Mouse (Mus musculus): ENCODE data around the gene Prn.

Gene Prn

DNA sequence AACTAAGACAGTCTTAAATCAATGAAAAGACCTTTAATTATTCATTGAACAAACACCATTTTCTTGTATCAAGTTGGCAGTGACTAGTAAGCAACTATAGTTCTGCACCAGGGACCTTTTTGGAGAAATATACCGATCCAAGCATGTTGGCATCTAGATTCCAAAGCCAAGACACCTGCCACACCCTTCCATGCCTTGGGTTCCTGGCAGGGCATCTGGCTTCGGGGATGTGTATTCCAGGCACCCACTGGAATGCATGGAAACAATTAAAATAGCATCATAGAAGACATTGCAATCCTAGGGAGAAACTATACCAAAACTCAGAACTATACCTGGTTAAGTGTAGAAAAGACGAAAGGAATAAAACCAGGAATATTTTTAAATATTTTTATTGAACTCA is 3.5 kb upstream of the Prn start:
- in situ Hi-C loops (cut with MboI, MseI): loop anchor here (10.0 kb wide), 1 partner anchor 669 kb away; no protein-coding TSS in a partner anchor

DNA sequence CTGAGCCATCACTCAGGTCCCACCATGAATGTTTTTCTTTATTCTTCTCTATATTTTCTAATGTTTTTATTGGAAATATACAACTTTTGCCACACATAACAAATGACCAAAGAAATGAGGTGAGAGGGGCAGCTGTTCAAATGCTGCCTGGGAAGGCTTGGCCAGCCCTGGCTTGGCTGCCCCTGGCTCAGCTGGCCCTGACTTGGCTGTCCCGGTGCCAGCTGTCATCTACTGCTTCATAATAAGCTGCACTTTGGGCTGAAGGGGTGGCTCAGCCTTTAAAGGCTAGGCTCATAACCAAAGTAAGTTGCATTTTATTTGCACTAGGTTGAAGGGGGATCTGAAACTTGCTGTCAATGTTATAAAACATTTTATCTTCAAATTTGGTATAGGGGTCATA is 2.9 kb upstream of the Prn start:
- in situ Hi-C loops (cut with MboI, MseI): loop anchor here (10.0 kb wide), 1 partner anchor 668 kb away; no protein-coding TSS in a partner anchor

DNA sequence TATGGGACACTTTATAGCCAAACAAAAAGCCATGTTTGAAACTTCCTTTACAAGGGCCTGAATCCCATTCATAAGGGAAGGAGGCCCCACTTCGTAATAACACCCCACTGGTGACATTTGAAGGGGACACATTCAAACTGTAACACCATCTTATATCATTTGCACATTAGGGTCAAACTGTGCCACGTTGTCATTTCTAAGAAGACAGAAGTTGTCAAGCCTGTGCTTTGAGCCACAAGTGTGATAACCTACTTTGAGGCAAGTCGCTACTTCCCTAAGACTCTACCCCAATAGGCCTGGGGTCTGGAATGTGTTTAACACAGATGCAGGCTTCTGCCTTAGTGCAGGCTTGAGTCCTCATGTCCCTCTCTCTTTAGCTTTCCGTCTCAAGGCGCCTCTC is 2.4 kb upstream of the Prn start:
- in situ Hi-C loops (cut with MboI, MseI): loop anchor here (10.0 kb wide), 1 partner anchor 667 kb away; no protein-coding TSS in a partner anchor

DNA sequence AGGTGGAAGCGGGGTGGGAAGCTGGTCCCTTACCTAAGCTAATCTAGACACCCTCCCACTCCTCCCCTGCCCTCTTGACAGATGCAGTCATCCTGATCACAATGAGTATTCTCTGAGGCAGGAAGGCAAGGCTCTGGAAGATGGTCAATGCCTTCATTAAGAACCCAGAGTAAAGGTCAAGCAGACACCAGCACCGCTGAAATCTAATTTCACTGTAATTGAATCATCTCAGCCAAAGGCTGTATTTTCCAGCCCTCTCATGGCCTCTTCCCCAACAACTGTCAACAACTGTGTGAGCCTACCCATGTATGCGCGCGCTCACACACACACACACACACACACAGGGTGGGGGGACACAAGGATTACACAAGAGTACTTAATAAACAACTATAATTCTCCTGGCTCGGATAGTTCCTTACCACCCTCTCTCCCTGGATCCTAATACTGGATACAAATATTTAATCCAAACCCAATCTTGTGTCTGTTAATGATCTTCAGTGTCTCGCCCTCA is 1.4 kb upstream of the Prn start:
- in situ Hi-C loops (cut with MboI, MseI): loop anchor here (10.0 kb wide), 1 partner anchor 666 kb away; no protein-coding TSS in a partner anchor

DNA sequence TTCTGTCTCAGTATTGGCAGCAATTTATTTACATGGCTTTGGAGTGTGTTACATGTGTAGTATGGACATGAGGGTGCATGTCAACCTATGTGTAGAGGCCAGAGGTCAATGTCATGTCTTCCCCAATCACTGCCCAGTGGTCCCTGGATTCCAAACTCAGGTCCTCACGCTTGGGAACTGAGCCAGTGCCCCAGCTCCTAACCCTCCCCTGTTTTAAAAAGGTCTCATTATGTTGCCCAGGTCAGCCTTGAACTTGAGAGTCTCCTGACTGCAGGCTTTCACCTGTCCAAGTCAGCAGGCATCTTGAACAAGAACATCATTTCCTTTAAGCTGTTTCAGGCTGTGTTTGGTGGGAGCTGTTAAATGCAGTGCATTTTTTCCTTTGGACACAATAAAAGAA is 851 bp upstream of the Prn start:
- in situ Hi-C loops (cut with MboI, MseI): loop anchor here (10.0 kb wide), 1 partner anchor 666 kb away; no protein-coding TSS in a partner anchor

DNA sequence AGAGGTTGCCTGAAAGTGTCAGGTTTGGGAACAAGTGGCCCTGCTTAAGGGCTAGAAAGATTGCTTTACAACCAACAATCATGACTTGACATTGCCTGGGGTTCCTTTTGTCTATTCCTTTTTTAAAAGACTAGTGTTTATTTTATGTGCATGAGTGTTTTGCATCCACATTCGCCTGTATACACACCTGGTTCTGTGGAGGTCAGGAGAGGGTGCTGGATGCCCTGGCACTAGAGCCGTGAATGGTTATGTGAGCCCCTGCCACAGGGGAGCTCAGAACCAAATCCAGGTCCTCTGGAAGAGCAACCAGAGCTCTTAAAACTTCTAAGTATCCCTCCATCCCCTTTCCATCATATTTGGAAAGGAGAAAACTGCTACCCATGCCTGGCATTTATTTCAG is 1.1 kb downstream of the Prn start:
- in situ Hi-C loops (cut with MboI, MseI): no loop called here

DNA sequence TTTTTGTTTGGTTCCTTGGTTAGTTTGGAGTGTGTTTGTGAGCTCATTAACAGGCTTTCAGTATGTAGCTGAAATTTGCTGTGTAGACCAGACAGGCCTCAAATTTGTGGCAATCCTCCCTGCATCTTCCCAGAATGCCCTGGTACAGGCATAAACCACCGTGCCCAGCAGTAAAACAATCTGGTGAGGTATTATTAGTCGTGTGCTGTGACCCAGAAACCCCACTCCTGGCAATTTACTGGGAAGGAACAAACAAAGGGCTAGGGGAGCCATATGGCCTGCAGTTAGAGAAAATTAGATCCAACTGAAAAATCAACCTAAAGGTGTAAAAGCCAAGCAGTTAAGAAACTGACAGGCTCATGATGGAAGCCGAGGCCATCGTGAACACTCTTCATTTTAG is 1.6 kb downstream of the Prn start:
- in situ Hi-C loops (cut with MboI, MseI): no loop called here

DNA sequence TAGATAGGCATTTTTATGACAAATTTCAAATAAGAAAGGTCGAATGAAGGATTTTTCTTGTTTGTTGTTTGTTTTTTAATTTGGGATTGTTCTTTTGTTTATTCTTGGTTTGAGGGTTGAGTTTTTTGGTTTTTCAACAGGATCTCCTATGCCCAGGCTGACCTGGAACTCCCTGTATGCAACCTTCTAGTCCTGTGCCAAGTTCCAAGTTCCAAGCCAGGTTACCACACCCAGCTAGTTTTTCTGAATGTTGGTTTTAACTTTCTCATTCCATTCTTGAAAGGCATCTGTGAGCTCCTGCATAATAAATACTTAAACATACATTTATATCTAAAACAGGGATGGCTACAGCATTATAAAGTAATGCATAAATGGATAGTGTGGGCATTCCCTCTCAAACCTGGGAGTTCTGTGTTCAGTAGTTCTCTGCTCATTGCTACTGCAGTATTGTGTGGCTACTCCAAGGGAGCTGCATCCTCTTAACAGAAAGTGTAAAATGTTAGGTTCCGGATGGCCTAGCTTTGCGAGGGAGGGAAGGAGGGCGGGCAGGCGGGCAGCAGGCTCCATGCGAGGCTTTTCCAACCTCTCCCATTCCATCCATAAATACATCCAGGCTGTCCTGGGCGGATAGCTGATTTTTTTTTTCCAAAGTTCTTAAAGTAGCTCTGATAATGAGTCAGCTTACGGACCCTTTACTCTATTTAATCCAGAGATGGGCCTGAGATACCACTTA is 2.9 kb downstream of the Prn start:
- in situ Hi-C loops (cut with MboI, MseI): no loop called here

DNA sequence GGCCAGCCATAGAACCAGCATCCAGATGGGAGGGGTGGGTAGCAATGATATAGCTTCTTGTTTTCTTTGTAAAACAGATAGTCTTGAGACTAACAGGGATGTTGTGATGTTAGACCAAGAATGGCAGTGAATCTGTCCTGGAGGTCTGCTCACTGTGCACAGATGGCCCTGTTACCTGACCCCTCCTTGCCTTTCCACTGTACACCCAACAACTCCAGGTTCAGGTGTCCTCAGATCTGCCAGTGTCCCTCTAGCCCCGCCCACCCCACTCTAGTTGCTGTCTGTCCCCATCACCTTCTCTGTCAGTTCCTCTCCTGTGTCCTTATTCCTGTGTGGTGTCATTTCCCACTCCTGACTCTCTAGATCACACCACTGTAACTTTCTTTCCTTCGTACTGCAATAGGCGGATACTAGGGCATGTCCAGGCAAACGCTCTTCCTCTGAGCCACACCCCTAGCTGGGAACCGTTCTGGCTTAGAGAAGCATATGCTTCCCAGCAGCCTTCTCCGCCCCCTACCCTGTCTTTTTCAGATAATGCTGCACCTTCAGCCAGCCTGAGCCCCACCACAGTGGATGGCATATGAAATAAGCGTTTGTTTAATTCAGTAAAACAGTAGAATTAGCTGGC is 22.6 kb downstream of the Prn start:
- in situ Hi-C loops (cut with MboI, MseI): no loop called here

DNA sequence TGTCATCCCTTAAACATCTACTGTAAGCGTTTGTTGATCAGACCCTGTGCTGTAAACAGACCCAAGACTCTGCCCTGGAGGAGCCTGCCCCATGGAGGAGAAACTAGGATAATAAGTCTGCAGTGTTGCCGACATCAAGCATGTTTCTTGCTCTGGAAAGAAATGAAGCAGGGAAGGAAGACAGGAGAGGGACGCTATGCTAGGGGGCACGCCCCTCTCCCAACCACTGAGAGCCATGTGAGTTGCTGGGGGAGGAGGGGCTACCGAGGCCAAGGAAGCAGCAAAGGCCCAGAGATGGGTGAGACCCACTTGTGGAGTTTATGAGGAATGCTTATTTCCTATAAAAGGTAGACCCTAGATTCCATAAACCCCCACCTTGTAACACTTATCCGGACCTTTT is 23.3 kb downstream of the Prn start:
- in situ Hi-C loops (cut with MboI, MseI): no loop called here

DNA sequence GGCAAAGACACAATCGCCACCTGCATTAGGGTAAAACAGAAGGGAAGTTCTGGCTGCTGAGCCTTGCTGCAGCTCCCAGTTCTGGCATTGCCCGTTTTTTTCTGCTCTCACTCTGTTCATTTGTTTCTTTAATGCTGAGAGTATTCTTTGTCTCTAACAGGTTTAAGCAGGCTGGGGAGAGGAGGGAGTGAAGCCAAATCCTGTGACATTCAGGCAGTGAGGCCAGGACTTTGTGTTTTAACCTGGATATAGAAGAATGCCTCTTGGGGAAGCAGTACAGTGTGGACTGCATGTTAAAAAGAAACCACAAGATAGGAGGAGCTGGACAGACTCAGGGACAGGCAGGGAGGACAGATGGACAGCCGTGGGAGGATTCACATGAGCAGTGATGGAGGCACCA is 23.8 kb downstream of the Prn start:
- in situ Hi-C loops (cut with MboI, MseI): no loop called here

DNA sequence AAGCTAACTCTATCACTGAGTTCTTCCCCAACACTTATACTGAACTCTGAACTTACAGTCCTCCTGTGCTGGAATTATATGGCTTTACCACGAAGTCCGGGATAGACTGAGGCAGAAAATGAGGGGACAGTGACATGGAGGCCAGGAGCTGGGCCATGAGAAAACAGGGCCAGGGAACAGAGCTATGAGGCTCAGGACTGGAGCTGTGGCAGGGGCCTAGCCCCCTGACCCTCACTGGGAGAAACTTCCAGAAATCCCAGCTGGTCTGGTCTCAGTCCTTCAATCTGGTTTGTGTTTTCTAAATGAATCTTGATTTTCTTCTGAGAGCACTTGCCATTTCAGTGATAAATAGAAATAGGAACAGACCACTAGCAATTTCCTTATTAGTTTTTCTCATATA is 24.5 kb downstream of the Prn start:
- in situ Hi-C loops (cut with MboI, MseI): no loop called here

DNA sequence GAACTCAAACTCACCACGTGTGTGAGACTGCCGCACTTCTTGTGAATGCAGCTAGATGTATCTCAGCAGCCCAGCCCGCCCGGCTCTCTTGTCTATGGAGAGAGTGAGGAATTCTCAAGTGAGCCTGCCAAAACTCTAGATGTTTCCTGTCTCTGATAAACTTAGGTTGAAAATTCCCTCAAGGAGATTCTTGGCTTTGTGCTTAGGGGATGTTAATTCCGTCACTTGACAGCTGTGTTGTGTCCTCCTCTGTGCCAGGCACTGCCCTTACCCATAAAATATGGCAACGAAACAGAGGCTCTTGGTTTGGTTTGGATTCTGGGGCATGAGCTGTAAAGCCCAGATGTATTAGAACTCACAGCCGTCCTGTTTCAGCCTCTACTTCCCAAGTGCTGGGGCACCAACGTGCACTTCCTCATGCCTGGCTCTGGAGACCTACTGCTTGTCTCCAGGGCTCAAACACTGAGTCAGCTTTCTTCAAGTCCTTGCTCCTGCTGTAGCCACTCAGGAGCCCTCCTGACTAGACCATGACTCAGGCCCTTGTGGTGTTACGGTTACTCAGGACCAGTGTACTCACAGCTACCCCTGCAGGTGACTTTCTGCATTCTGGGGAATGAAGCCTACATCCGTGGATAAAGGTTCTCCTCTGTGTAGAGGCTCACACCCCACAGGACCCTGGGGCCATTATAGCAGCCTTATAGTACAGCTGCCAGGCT is 25.8 kb downstream of the Prn start:
- in situ Hi-C loops (cut with MboI, MseI): loop anchor here (5.0 kb wide), 2 partner anchors 38 to 113 kb away; no protein-coding TSS in a partner anchor

DNA sequence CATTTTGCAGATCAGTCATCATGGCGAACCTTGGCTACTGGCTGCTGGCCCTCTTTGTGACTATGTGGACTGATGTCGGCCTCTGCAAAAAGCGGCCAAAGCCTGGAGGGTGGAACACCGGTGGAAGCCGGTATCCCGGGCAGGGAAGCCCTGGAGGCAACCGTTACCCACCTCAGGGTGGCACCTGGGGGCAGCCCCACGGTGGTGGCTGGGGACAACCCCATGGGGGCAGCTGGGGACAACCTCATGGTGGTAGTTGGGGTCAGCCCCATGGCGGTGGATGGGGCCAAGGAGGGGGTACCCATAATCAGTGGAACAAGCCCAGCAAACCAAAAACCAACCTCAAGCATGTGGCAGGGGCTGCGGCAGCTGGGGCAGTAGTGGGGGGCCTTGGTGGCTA is 26.7 kb downstream of the Prn start:
- in situ Hi-C loops (cut with MboI, MseI): loop anchor here (5.0 kb wide), 2 partner anchors 39 to 114 kb away; no protein-coding TSS in a partner anchor

DNA sequence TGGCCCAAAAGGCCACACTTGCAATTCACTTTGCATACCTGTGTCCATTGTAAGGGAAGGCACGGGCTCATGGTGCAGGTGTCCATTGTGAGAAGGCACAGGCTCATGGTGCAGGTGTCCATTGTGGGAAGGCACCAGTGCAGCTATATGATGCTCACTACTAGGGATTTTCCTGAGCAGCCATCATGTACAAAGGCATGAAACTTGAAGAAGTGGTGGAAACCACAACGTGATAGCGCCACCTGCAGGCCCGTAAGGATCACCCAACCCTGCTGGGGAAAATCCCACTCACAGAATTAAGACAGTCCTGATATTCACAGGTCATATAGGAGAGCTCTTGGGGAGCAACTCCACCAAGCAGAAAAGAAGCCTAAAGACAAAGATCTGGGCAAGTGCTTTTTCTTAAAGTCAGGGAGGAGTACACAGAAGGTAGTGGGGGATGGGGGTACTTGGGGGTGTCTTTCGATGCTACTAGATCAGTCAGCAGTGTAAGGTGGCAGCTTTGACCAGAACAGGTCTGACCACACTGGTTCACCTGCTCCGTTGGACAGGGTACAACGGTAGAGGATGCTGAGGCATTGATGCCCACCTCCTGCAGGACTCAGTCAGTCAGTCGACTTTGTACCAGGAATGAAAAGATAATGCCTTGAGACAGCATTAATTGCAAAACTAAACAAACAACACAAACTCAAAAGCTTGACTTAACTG is 29.8 kb downstream of the Prn start:
- in situ Hi-C loops (cut with MboI, MseI): loop anchor here (5.0 kb wide), 3 partner anchors 42 to 382 kb away; no protein-coding TSS in a partner anchor

DNA sequence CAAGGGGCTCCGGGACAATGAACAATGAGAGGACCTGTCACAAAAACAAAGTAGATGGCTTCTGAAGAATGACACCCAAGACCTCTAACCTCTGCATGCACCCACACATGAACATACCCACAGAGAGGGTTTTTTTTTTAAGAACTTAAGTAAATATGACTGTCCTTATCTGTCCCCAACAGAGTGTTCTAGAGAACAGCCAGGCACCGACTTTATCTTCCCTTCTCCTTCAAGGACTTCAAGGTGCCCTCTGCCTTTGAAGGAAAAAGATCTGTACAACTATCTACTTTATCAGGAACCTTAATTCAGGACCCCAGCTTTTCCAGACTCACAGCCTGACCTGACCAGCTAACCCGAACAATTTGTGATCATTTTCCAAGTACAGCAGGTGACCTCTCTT is 30.7 kb downstream of the Prn start:
- in situ Hi-C loops (cut with MboI, MseI): loop anchor here (5.0 kb wide), 1 partner anchor 383 kb away; no protein-coding TSS in a partner anchor

DNA sequence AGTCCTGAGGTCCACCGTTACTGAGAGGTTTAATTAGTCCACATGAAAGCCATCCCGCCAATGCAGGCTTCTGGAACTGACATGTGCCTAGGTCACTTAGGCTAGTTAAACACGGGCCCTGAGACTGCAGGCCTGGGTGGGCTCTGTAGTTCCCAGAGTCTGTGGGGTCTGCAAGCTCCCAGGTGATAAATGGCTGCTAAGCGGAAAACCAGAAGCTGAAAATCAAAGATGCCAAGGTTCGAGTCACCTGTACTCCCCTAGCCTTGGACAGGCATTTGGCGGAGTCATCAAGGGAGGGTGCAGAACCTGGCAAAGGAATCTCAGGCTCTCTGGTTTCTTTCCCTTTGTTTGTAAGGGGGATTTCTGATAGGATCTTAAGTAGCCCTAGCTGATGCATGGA is 31.7 kb downstream of the Prn start:
- in situ Hi-C loops (cut with MboI, MseI): loop anchor here (5.0 kb wide), 1 partner anchor 384 kb away; no protein-coding TSS in a partner anchor

DNA sequence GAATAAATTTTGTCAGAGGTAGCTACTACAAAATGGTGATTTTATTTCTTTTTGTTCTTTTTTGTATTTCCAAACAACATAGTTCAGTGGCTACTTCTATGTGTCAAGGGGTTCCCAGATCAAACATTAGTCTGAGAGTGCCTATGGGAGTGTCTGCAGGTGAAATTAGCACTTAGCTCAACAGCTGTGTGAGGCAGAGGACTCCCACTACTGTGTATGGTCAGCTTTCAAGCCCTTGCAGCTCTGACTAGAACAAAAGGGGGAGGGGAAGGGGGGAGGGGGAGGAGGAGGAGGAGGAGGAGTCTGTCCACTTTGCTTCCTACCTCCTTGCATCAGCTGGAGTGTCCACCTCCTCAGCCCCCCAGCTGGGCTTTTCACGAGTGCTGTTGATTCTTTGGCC is 34.6 kb downstream of the Prn start:
- in situ Hi-C loops (cut with MboI, MseI): loop anchor here (5.0 kb wide), 1 partner anchor 387 kb away; no protein-coding TSS in a partner anchor

DNA sequence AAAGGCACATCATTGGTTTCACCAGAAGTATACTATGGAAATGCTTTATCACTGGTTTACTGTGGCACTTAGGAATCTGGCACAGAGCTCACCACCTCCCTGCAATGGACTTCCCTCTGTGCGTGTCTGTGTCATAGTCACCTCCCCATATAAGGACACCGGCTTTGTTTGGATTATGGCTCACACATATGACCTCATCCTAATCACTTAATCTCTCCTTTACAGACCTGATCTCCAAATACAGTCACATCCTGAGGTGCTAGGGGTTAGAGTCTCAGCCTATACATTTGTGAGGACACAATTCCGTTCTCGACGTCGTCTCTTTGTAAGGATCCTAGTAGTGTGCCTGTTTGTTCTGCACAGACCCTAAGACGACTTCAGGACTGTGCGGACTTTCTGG is 35.5 kb downstream of the Prn start:
- in situ Hi-C loops (cut with MboI, MseI): no loop called here

DNA sequence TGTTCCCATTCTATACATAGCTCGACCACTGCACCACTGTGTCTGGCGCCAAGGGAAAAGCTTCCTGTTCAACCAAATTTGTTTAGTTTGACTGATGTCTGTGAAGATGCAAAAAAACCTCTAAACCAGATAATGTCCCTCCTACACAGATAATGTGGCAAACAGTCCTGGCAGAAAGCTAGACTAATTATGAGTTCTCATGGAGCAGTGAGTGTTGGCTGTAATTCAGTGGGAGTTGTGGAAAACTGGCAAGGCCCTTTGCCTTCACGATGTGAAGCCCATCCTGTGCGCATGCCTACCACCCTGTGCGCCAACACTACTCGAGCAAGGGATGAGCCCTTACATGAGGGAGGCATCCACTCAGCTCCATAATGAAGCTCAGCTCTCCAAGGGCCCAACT is 36.0 kb downstream of the Prn start:
- in situ Hi-C loops (cut with MboI, MseI): no loop called here

DNA sequence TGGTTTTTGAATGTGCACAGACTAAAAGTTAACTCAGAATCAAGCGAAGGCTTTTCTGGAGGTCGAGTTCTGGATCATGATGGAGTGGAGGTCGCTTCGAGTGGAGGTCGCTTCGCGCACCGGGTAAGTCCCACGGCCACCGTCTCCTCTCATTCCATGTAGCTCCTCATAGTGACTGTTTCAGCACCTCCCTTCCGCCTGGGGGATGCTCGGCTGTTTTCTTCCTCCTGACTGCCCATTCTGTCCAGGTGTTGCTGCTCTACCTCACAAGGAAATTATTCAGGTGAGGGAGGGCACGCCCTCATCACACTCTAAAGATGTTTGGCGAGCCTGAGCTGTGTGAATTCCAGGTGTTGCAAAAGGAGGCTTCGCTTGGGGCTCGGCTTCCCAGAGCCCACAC is 36.6 kb downstream of the Prn start:
- in situ Hi-C loops (cut with MboI, MseI): no loop called here

Data from regulatory T cell (primary cell).